Mouse (Mus musculus) lung, adult 2 months (tissue): ENCODE results near the gene Iglon5.

ENCODE experiments used
- CTCF ChIP-seq: fragments of 200-500 bp; IDR thresholded peaks from 2 replicates; pipeline ENCODE4 v1.5.1; 2011; ENCODE audit warnings: mild to moderate bottlenecking, low read length, control low read depth; ENCODE audit not compliant: insufficient read depth
- POLR2A ChIP-seq: fragments of 200-500 bp; IDR thresholded peaks from 2 replicates; pipeline ENCODE4 v1.6.1; 2011; ENCODE audit warnings: low read depth, mild to moderate bottlenecking, control low read depth, low read length, borderline replicate concordance; ENCODE audit errors: extremely low read depth

DNA sequence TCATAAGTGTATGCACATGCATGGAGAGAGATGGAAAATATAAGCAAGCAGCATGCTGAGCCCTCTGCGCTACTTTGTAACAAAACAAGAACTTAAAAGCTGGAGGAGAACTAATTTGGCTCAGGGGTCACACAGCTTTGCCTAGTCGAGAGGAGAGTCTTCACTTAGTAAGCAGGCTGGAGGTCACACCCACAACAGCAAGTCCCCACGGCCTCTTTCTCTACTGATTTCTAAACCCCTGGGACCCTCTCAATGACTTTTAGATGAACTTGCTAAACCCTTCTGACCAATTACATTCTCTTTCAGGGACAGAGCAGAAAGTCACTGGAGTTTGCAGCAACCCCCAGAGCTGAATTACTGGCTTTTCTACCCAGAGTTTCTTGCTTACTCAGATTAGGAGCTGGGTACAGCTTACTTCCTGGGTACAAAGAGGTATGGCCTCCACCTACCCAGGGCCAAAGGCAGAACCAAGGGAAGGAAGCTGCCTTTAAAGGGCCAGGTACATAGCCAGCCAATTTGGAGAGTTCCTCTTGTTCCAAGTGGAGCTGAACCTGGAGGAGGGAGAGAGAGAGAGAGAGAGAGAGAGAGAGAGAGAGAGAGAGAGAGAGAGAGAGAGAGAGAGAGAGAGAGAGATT lies 65.8 kb downstream of the Iglon5 start:
- no peak for TF ChIP-seq CTCF
- no peak for TF ChIP-seq POLR2A
